In genomic region chr2:29216286-29217012, GRCm38 (mm10) we compare ENCODE assay signal across 8 mouse cellular contexts. TPM values are rescaled to one million over a fixed set of nuclear protein-coding genes. Genes with fewer than 3 reads are reported as not detected.
DNase-seq lines count a peak whose midpoint lies in the region; TF ChIP-seq lines count a peak whose summit lies in the region.

No protein-coding gene starts in this region.

- no peaks in the 10 kb centered on the region for H3K4me1 ChIP-seq in bone marrow, adult 2 months (ENCODE audit: control insufficient read depth, insufficient read depth, low read length)

- WGBS in bone marrow, adult 2 months: 71% methylated on average over 8 of the region's 8 CpGs

- no peak for TF ChIP-seq POLR2A in bone marrow, adult 2 months (IDR thresholded peaks at IDR 0.05; ENCODE audit: borderline replicate concordance, control insufficient read depth, low read depth, low read length)

- H3K4me3 ChIP-seq in bone marrow, adult 2 months (replicated peaks; ENCODE audit: control insufficient read depth, low read depth, low read length): no peak overlapping the region

- TF ChIP-seq CTCF in bone marrow, adult 2 months (IDR thresholded peaks at IDR 0.05; ENCODE audit: control insufficient read depth, insufficient read depth, low read length): peak; percentile 26; the same call in 1 of the 2 replicates

- peak; percentile 77 for DNase-seq in left cerebral cortex, postnatal 4 days
- DNase-seq in left cerebral cortex, postnatal 25 days (ENCODE audit: low spot score in 2 of 2): no peak
- DNase-seq in ES-CJ7 (ENCODE audit: low read depth, low spot score): peak; percentile 59
- DNase-seq in gastrocnemius, adult 18-20 months (ENCODE audit: low spot score): peak; percentile 91
- peak; percentile 75 for DNase-seq in kidney, postnatal 10 days
- DNase-seq in spleen, postnatal 36 days (ENCODE audit: low spot score in 2 of 2): no peak
- no peak for DNase-seq in thymus, adult 18-20 months

- intact Hi-C loops in left cerebral cortex, postnatal 4 days (cut with DNase I): no loop called here
- intact Hi-C loops in left cerebral cortex, postnatal 25 days (cut with DNase I): loop anchor here (5.0 kb wide), 1 partner anchor 366 kb away; no protein-coding TSS in a partner anchor

- H3K27ac ChIP-seq in bone marrow, adult 2 months (ENCODE audit: control insufficient read depth, insufficient read depth, low read depth, low read length, poor library complexity): no peak overlapping the region

RNA-seq across cellular contexts. Expression of gene Ntng2, which starts 36.4 kb away (rescaled TPM):
- total RNA-seq in left cerebral cortex, postnatal 4 days (2021): 100 to 1,000 TPM; 140 to 149 TPM
- 10 to 100 TPM; 85.4 to 90.5 TPM for total RNA-seq in left cerebral cortex, postnatal 25 days (2021)
- 12.3 and 30.8 TPM in 2 replicates for polyA plus RNA-seq in bone marrow, adult 2 months (2011; ENCODE audit: insufficient read depth, insufficient read length, low replicate concordance, missing spikeins)
- total RNA-seq in gastrocnemius, adult 18-20 months (2021): 10 to 100 TPM; 22.3 to 31.2 TPM

Comparison
In these comparisons a context has a peak if more than half of its experiments do, and no peak if none do; other contexts are left out.
1. DNase-seq: peak in left cerebral cortex, postnatal 4 days (single experiment), ES-CJ7 (single experiment), gastrocnemius, adult 18-20 months (single experiment) and kidney, postnatal 10 days (single experiment); none in left cerebral cortex, postnatal 25 days (0 of 2), spleen, postnatal 36 days (0 of 2) and thymus, adult 18-20 months (0 of 2).